Mouse (Mus musculus): ENCODE measurements around the gene Ap4s1. TPM values are rescaled to one million over a fixed set of nuclear protein-coding genes. Genes with fewer than 3 reads are reported as not detected.

Gene Ap4s1
- polyA plus RNA-seq, 1 experiment: 3.2 TPM

GRCm38 (mm10) chr12:51736807-51737206 lies 46.0 kb downstream of the Ap4s1 start:
- WGBS: 48% methylated on average over 1 of the region's 1 CpGs
- H3K4me3 ChIP-seq (ENCODE audit: low read depth, low read length): no peak overlapping the region
- peaks cover 5% of the 10 kb centered on the region; the same call in 1 of the 2 replicates for H3K36me3 ChIP-seq (ENCODE audit: control insufficient read depth, insufficient read depth, low read length)
- TF ChIP-seq POLR2A (IDR thresholded peaks at IDR 0.05; ENCODE audit: low read depth, low read length) (no peak), CTCF (IDR thresholded peaks at IDR 0.05; ENCODE audit: extremely low read depth, insufficient read length, insufficient replicate concordance, low read depth, low read length) (no peak)
- H3K27ac ChIP-seq (ENCODE audit: insufficient read depth, low read depth, low read length): no peak overlapping the region
- H3K4me1 ChIP-seq (ENCODE audit: control insufficient read depth, insufficient read depth, insufficient read length, low read length): peaks cover 3% of the 10 kb centered on the region; the same call in 1 of the 2 replicates
- H3K27me3 ChIP-seq (ENCODE audit: control insufficient read depth, insufficient read depth, low read length): no peaks in the 10 kb centered on the region

- Histone ChIP-seq H3K4me1 (ENCODE audit: control insufficient read depth, insufficient read depth, insufficient read length, low read length) (no peaks in the 10 kb centered on the region), H3K27me3 (ENCODE audit: control insufficient read depth, insufficient read depth, low read length) (no peaks in the 10 kb centered on the region), H3K36me3 (ENCODE audit: control insufficient read depth, insufficient read depth, low read length) (peaks cover 38% of the 10 kb centered on the region), H3K27ac (ENCODE audit: insufficient read depth, low read depth, low read length) (no peak overlapping the region), H3K4me3 (ENCODE audit: low read depth, low read length) (no peak overlapping the region)
- peak; percentile 67; the same call in 1 of the 2 replicates for TF ChIP-seq CTCF (IDR thresholded peaks at IDR 0.05; ENCODE audit: extremely low read depth, insufficient read length, insufficient replicate concordance, low read depth, low read length)
- TF ChIP-seq POLR2A (IDR thresholded peaks at IDR 0.05; ENCODE audit: low read depth, low read length): no peak
- 82% methylated on average over 6 of the region's 6 CpGs for WGBS
Observed at GRCm38 (mm10) chr12:51741690-51742089, 50.9 kb downstream of the Ap4s1 start.

GRCm38 (mm10) chr12:51744957-51745356 lies 54.1 kb downstream of the Ap4s1 start:
- H3K4me1 ChIP-seq (ENCODE audit: control insufficient read depth, insufficient read depth, insufficient read length, low read length): no peaks in the 10 kb centered on the region
- TF ChIP-seq POLR2A (IDR thresholded peaks at IDR 0.05; ENCODE audit: low read depth, low read length) (no peak), CTCF (IDR thresholded peaks at IDR 0.05; ENCODE audit: extremely low read depth, insufficient read length, insufficient replicate concordance, low read depth, low read length) (no peak)
- no peak overlapping the region for H3K4me3 ChIP-seq (ENCODE audit: low read depth, low read length)
- no peaks in the 10 kb centered on the region for H3K27me3 ChIP-seq (ENCODE audit: control insufficient read depth, insufficient read depth, low read length)
- H3K27ac ChIP-seq (ENCODE audit: insufficient read depth, low read depth, low read length): no peak overlapping the region
- peaks cover 60% of the 10 kb centered on the region for H3K36me3 ChIP-seq (ENCODE audit: control insufficient read depth, insufficient read depth, low read length)
- WGBS: 86% methylated on average over 6 of the region's 6 CpGs

- no peak for TF ChIP-seq CTCF (IDR thresholded peaks at IDR 0.05; ENCODE audit: extremely low read depth, insufficient read length, insufficient replicate concordance, low read depth, low read length)
- TF ChIP-seq POLR2A (IDR thresholded peaks at IDR 0.05; ENCODE audit: low read depth, low read length): no peak
- H3K27me3 ChIP-seq (ENCODE audit: control insufficient read depth, insufficient read depth, low read length): no peaks in the 10 kb centered on the region
- H3K27ac ChIP-seq (ENCODE audit: insufficient read depth, low read depth, low read length): no peak overlapping the region
- H3K4me3 ChIP-seq (ENCODE audit: low read depth, low read length): no peak overlapping the region
- 86% methylated on average over 2 of the region's 2 CpGs for WGBS
- H3K36me3 ChIP-seq (ENCODE audit: control insufficient read depth, insufficient read depth, low read length): peaks cover 72% of the 10 kb centered on the region
- no peaks in the 10 kb centered on the region for H3K4me1 ChIP-seq (ENCODE audit: control insufficient read depth, insufficient read depth, insufficient read length, low read length)
Observed at GRCm38 (mm10) chr12:51747348-51747747, 56.5 kb downstream of the Ap4s1 start.

- WGBS: 36% methylated on average over 12 of the region's 12 CpGs
- Histone ChIP-seq H3K27ac (ENCODE audit: insufficient read depth, low read depth, low read length) (peak overlapping the region; percentile 64), H3K4me3 (ENCODE audit: low read depth, low read length) (no peak overlapping the region), H3K4me1 (ENCODE audit: control insufficient read depth, insufficient read depth, insufficient read length, low read length) (peaks cover 12% of the 10 kb centered on the region; the same call in 1 of the 2 replicates), H3K36me3 (ENCODE audit: control insufficient read depth, insufficient read depth, low read length) (peaks cover 61% of the 10 kb centered on the region), H3K27me3 (ENCODE audit: control insufficient read depth, insufficient read depth, low read length) (no peaks in the 10 kb centered on the region)
- no peak for TF ChIP-seq CTCF (IDR thresholded peaks at IDR 0.05; ENCODE audit: extremely low read depth, insufficient read length, insufficient replicate concordance, low read depth, low read length)
- TF ChIP-seq POLR2A (IDR thresholded peaks at IDR 0.05; ENCODE audit: low read depth, low read length): no peak
Observed at GRCm38 (mm10) chr12:51755938-51756598, 65.2 kb downstream of the Ap4s1 start.

GRCm38 (mm10) chr12:51756599-51756961 lies 65.7 kb downstream of the Ap4s1 start:
- Histone ChIP-seq H3K4me3 (ENCODE audit: low read depth, low read length) (no peak overlapping the region), H3K27me3 (ENCODE audit: control insufficient read depth, insufficient read depth, low read length) (no peaks in the 10 kb centered on the region), H3K36me3 (ENCODE audit: control insufficient read depth, insufficient read depth, low read length) (peaks cover 57% of the 10 kb centered on the region), H3K4me1 (ENCODE audit: control insufficient read depth, insufficient read depth, insufficient read length, low read length) (peaks cover 12% of the 10 kb centered on the region; the same call in 1 of the 2 replicates), H3K27ac (ENCODE audit: insufficient read depth, low read depth, low read length) (peak overlapping the region; percentile 64)
- TF ChIP-seq POLR2A (IDR thresholded peaks at IDR 0.05; ENCODE audit: low read depth, low read length) (no peak), CTCF (IDR thresholded peaks at IDR 0.05; ENCODE audit: extremely low read depth, insufficient read length, insufficient replicate concordance, low read depth, low read length) (no peak)

GRCm38 (mm10) chr12:51759374-51759773 lies 68.5 kb downstream of the Ap4s1 start:
- H3K27me3 ChIP-seq (ENCODE audit: control insufficient read depth, insufficient read depth, low read length): no peaks in the 10 kb centered on the region
- H3K36me3 ChIP-seq (ENCODE audit: control insufficient read depth, insufficient read depth, low read length): peaks cover 53% of the 10 kb centered on the region
- WGBS: 69% methylated on average over 3 of the region's 3 CpGs
- H3K4me3 ChIP-seq (ENCODE audit: low read depth, low read length): no peak overlapping the region
- peaks cover 12% of the 10 kb centered on the region; the same call in 1 of the 2 replicates for H3K4me1 ChIP-seq (ENCODE audit: control insufficient read depth, insufficient read depth, insufficient read length, low read length)
- TF ChIP-seq CTCF (IDR thresholded peaks at IDR 0.05; ENCODE audit: extremely low read depth, insufficient read length, insufficient replicate concordance, low read depth, low read length): no peak
- no peak overlapping the region for H3K27ac ChIP-seq (ENCODE audit: insufficient read depth, low read depth, low read length)

Data from small intestine, adult 2 months (tissue).